Mouse (Mus musculus) liver, embryonic 14.5 days (tissue): ENCODE data around the gene Rsad2.

Experiments
- CTCF ChIP-seq: IDR thresholded peaks from 2 replicates; pipeline ENCODE4 v1.5.1; 2016; ENCODE audit warnings: antibody characterized with exemption, low read depth, control low read depth
- EP300 ChIP-seq: IDR thresholded peaks from 2 replicates; pipeline ENCODE4 v1.6.1; 2016; ENCODE audit warnings: antibody characterized with exemption, low read depth

GRCm38 (mm10) chr12:26437950-26438349 lies 18.3 kb downstream of the Rsad2 start:
- no peak for TF ChIP-seq EP300
- no peak for TF ChIP-seq CTCF
